Mouse (Mus musculus) limb, embryonic 11.5 days (tissue): Measurements from ENCODE around the gene Pacrg. TPM values are rescaled to one million over a fixed set of nuclear protein-coding genes. Genes with fewer than 3 reads are reported as not detected.

Source experiments
- ATAC-seq: fragments of 200-750 bp; cut with Nextera tagmentation; 2 replicates; pipeline ENCODE4 v1.8.0; 2017; ENCODE audit warnings: low read depth; ENCODE audit not compliant: insufficient number of reproducible peaks, low FRiP score, low TSS enrichment
- DNase-seq: peaks from one replicate; pipeline ENCODE4 v3.0.0-alpha.2; 2015; ENCODE audit warnings: low spot score
- H3K27ac ChIP-seq: fragments of 300-500 bp; sonication (generic); replicated peaks from 2 replicates; pipeline ENCODE4 v1.5.1; 2014; ENCODE audit warnings: low read depth, mild to moderate bottlenecking, low read length
- H3K27me3 ChIP-seq: fragments of 300-500 bp; sonication (generic); 2 replicates; pipeline ENCODE4 v1.6.1; 2014; ENCODE audit warnings: mild to moderate bottlenecking, low read length, mixed read lengths; ENCODE audit not compliant: control insufficient read depth, insufficient read depth
- H3K36me3 ChIP-seq: fragments of 300-500 bp; sonication (generic); 2 replicates; pipeline ENCODE4 v1.6.1; 2014; ENCODE audit warnings: mild to moderate bottlenecking, low read length, moderate library complexity, mixed read lengths; ENCODE audit not compliant: control insufficient read depth, insufficient read depth
- H3K4me1 ChIP-seq: fragments of 300-500 bp; sonication (generic); 2 replicates; pipeline ENCODE4 v1.6.1; 2014; ENCODE audit warnings: low read length, mixed read lengths; ENCODE audit not compliant: control insufficient read depth, insufficient read depth
- H3K4me2 ChIP-seq: fragments of 300-500 bp; sonication (generic); 2 replicates; pipeline ENCODE4 v1.6.1; 2014; ENCODE audit warnings: low read depth, mild to moderate bottlenecking, moderate library complexity; ENCODE audit not compliant: severe bottlenecking
- H3K4me3 ChIP-seq: fragments of 300-500 bp; sonication (generic); 2 replicates; pipeline ENCODE4 v1.5.1; 2014; ENCODE audit warnings: low read depth, low read length
- H3K9ac ChIP-seq: fragments of 300-500 bp; sonication (generic); 2 replicates; pipeline ENCODE4 v1.6.1; 2014; ENCODE audit warnings: mild to moderate bottlenecking, low read length
- H3K9me3 ChIP-seq: fragments of 300-500 bp; sonication (generic); 2 replicates; pipeline ENCODE4 v1.6.1; 2016; ENCODE audit warnings: low read length; ENCODE audit not compliant: control insufficient read depth
- WGBS: fragments of 180-500 bp; shearing (Covaris S2); extraction: QIAGEN DNeasy Blood & Tissue Kit; methylation state at CpG from one replicate; pipeline ENCODE4 v1.1.7; 2014; 5-methylcytosine and 5-hydroxymethylcytosine counted together
- polyA plus RNA-seq: library from polyadenylated mRNA; unstranded; fragments of >200 nt; fragmentation: Nextera tagmentation; extraction: Ambion mirVana; gene quantifications from 2 replicates; pipeline ENCODE4 v1.2.1, GENCODE M21; 2014

Pacrg gene
- polyA plus RNA-seq, 1 experiment from 2014 or later: 1.3 TPM

DNA sequence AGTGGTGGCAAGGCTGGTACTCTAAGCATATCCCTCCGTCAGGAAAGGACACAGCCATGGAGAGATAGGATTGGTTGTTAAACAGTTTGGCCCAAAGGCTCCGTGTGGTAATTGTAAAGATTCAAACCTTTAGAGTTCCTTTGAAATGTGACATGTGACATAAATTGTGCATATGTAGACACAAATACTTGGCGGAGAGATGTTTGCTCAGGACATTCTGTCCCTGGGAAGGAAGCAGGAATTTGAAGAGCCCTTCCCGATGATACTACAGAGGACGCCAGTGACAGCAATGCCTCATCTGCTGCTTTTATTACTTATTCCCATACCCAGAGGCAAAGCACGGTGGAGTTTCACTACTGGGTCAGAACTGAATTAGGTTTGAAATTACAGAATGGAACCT is 374.6 kb downstream of the Pacrg start:
- 81% methylated on average over 6 of the region's 6 CpGs for WGBS
- H3K27ac ChIP-seq: no peak overlapping the region
- H3K9me3 ChIP-seq: no peaks in the 10 kb centered on the region

DNA sequence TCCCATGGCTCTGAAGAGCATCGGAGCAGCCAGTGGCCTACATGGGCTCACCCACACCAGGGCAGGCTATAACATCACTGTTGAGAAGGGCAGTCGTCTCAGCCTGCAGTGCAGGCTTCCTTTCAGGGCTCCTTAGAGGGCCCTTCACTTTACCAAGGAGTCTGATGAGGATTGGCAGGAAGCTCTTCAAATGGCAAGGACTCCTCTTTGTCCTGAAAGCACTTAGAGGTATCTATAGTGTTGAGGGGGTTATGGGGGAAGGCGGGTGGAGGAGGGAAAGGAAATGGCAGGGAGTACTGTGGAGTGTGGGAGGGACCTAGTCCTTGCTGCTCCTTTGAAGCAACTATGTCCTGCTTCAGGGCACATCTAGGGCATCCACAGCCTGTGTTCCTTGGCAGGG is 375.4 kb downstream of the Pacrg start:
- H3K9ac ChIP-seq: no peak overlapping the region
- no peak for DNase-seq

More for the DNA sequence above, 374.6 kb downstream of the Pacrg start:
- Histone ChIP-seq H3K27me3 (no peaks in the 10 kb centered on the region), H3K9ac (no peak overlapping the region), H3K36me3 (no peaks in the 10 kb centered on the region), H3K4me3 (no peak overlapping the region), H3K4me1 (no peaks in the 10 kb centered on the region), H3K4me2 (no peak overlapping the region)
- no peak for ATAC-seq
- DNase-seq: no peak

DNA sequence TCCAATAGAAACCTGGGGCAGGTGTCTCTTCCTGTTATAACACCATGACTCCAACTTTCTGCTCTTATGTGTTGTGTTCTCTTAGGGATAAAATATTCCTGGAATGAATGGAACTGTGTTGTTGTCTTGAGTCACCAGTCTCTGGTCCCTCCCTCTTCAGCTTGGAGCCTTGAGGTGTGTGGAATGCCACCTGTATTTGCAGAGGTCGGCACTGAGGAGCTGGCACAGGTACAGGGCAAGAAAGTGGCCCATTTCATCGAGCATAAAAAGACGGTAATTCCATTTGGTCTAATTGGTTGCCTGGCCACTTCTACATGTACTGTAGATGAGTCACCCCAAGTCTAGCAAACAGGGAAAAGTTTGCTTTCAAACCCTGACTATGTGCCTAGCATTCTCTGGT is 376.5 kb downstream of the Pacrg start:
- 88% methylated on average over 3 of the region's 3 CpGs for WGBS
- Histone ChIP-seq H3K27me3 (no peaks in the 10 kb centered on the region), H3K4me3 (no peak overlapping the region), H3K27ac (no peak overlapping the region), H3K9ac (no peak overlapping the region), H3K4me1 (no peaks in the 10 kb centered on the region), H3K9me3 (no peaks in the 10 kb centered on the region), H3K36me3 (no peaks in the 10 kb centered on the region), H3K4me2 (no peak overlapping the region)
- ATAC-seq: no peak
- no peak for DNase-seq

More for the DNA sequence above, 375.4 kb downstream of the Pacrg start:
- H3K27ac ChIP-seq: no peak overlapping the region
- H3K9me3 ChIP-seq: no peaks in the 10 kb centered on the region
- H3K4me2 ChIP-seq: no peak overlapping the region
- no peaks in the 10 kb centered on the region for H3K27me3 ChIP-seq
- no peak overlapping the region for H3K4me3 ChIP-seq
- ATAC-seq: no peak
- 76% methylated on average over 3 of the region's 3 CpGs for WGBS
- H3K4me1 ChIP-seq: no peaks in the 10 kb centered on the region
- H3K36me3 ChIP-seq: no peaks in the 10 kb centered on the region

DNA sequence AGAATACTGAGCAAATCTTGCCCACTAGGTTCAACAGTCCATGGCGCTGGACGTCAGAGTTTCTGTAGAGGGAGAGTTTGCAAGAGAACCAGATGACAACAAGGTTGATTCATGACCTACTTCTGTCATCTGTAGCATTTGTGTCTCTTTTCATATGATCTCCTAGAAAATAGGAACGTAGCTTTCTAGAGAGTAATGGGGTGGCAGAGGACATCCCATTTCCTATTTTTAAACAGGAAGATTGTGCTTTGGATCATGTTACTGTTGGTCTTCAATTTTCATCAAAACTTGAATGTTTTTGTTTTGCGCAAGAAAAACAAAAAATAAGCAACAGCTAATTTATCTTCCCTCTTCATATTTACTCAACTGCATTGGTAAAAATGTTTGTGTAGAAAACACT is 379.2 kb downstream of the Pacrg start:
- H3K4me1 ChIP-seq: peaks cover 6% of the 10 kb centered on the region
- H3K27ac ChIP-seq: no peak overlapping the region
- DNase-seq: no peak
- no peak overlapping the region for H3K4me2 ChIP-seq
- no peaks in the 10 kb centered on the region for H3K9me3 ChIP-seq
- H3K9ac ChIP-seq: no peak overlapping the region
- WGBS: 92% methylated on average over 4 of the region's 4 CpGs
- no peak for ATAC-seq
- H3K27me3 ChIP-seq: no peaks in the 10 kb centered on the region
- no peaks in the 10 kb centered on the region for H3K36me3 ChIP-seq
- H3K4me3 ChIP-seq: no peak overlapping the region

DNA sequence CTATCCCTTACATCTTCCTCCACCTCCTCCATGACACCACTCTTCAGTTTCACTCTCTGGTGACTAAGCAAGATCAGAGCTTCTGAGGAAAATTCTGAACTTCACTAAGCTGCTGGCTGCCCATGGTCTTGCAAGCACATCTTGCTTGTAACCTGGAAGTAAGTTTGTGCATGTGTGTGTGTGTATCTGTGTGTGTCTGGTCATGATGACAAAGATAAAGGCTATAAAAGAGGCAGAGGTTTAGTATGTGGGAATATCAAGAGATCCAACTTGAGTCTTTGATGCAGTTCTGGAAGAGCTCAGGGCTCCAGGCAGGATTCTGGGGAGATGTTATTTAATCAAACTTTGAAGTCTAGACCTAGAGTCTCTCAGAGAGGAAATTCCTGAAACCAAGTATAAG is 381.4 kb downstream of the Pacrg start:
- Histone ChIP-seq H3K4me2 (no peak overlapping the region), H3K27me3 (no peaks in the 10 kb centered on the region), H3K36me3 (no peaks in the 10 kb centered on the region), H3K9ac (no peak overlapping the region), H3K4me3 (no peak overlapping the region), H3K27ac (no peak overlapping the region), H3K4me1 (peaks cover 6% of the 10 kb centered on the region), H3K9me3 (no peaks in the 10 kb centered on the region)
- DNase-seq (no peak), ATAC-seq (no peak)

DNA sequence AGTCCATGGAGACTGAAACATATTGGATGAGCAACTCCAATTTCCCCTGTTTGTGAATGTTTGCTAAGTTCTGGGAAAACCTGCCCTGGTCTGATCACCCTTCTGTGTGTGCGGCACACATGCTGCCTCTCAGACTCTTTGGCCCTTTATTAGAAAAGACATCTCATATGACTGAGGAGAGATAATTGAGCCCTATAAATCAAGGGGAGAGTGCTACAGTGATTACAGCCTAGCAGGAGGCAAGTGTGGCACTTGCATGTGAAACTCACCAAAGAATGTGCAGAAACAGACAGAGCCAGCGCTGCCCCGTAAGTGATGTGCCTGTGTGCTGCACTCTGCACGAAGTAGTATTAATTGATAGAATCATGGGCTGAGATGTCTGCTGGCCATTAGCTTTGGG is 383.7 kb downstream of the Pacrg start:
- DNase-seq: no peak

DNA sequence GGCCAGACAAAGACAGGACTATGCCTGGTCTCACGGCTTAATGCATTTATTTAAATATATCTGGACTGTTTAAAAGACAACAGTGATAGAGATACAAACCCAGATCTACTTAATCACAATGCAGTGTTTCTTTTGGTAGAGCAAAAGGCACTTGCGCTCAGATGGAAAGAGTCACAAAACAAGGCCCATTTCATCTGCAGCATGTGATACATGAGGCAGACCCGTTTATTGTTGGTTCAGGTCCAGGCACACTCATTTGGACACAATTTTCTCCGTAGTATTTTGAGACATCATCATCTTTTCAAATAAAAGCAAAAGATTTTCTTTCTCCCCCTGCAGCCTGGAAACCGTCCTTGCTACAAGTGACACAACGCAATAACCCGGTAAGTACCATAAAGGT is 384.1 kb downstream of the Pacrg start:
- WGBS: 78% methylated on average over 7 of the region's 7 CpGs
- no peak for DNase-seq
- H3K27ac ChIP-seq: no peak overlapping the region
- H3K4me2 ChIP-seq: no peak overlapping the region
- ATAC-seq: no peak
- no peaks in the 10 kb centered on the region for H3K36me3 ChIP-seq
- no peaks in the 10 kb centered on the region for H3K9me3 ChIP-seq
- H3K4me3 ChIP-seq: no peak overlapping the region
- no peaks in the 10 kb centered on the region for H3K27me3 ChIP-seq
- H3K9ac ChIP-seq: no peak overlapping the region
- peaks cover 6% of the 10 kb centered on the region for H3K4me1 ChIP-seq

More for the DNA sequence above, 383.7 kb downstream of the Pacrg start:
- ATAC-seq: no peak
- Histone ChIP-seq H3K9ac (no peak overlapping the region), H3K4me1 (peaks cover 6% of the 10 kb centered on the region), H3K4me2 (no peak overlapping the region), H3K27me3 (no peaks in the 10 kb centered on the region), H3K27ac (no peak overlapping the region), H3K4me3 (no peak overlapping the region), H3K36me3 (no peaks in the 10 kb centered on the region), H3K9me3 (no peaks in the 10 kb centered on the region)
- 24% methylated on average over 4 of the region's 4 CpGs for WGBS

DNA sequence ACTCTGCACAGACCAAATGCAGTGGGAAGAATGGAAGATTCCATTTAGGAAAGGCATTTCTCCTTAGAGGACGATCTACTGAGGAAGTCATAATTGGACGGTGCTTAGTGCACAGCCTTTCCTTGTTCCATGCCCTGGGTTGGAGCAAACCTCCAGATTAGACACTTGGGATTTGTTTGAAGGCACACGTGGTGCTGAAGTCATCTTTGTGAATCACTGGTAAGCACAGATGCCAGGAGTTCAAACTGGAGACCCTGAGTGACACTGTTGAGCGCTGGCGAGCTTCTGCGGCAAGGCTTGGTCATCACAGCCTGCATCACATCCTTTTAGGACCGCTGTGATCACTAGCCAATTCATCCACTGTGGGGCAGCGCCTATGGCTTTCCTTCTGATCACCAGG is 385.7 kb downstream of the Pacrg start:
- no peak overlapping the region for H3K9ac ChIP-seq
- no peaks in the 10 kb centered on the region for H3K36me3 ChIP-seq
- no peak overlapping the region for H3K27ac ChIP-seq
- ATAC-seq (no peak), DNase-seq (no peak)
- WGBS: 87% methylated on average over 8 of the region's 8 CpGs
- no peaks in the 10 kb centered on the region for H3K9me3 ChIP-seq
- H3K4me1 ChIP-seq: peaks cover 6% of the 10 kb centered on the region
- no peak overlapping the region for H3K4me3 ChIP-seq
- no peak overlapping the region for H3K4me2 ChIP-seq
- H3K27me3 ChIP-seq: no peaks in the 10 kb centered on the region

DNA sequence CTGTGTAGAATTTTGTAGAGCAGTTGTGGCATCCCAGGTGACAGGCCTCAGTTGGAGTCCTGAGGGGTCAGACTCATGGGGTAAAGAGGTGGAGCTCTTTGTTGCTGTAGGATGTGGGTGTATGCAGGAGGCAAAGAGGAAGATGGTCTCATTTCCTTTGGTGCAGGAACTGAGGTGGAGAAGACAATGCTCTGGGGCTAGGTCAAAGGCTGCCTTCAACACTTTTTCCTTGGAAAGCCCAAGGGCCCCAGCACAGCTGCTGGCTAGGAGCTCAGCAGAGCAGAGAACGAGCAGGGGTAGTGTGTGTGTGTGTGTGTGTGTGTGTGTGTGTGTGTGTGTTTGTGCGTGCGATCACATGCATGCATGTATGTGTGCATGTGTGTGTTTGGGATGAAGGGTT is 387.3 kb downstream of the Pacrg start:
- no peaks in the 10 kb centered on the region for H3K36me3 ChIP-seq

More for the DNA sequence above, 387.3 kb downstream of the Pacrg start:
- Histone ChIP-seq H3K4me1 (peaks cover 6% of the 10 kb centered on the region), H3K27ac (no peak overlapping the region), H3K4me2 (no peak overlapping the region), H3K9me3 (no peaks in the 10 kb centered on the region), H3K4me3 (no peak overlapping the region), H3K9ac (no peak overlapping the region), H3K27me3 (no peaks in the 10 kb centered on the region)
- ATAC-seq: no peak
- 81% methylated on average over 3 of the region's 3 CpGs for WGBS
- no peak for DNase-seq
